Mouse (Mus musculus) stomach, postnatal 0 days (tissue): ENCODE data around the gene Ttc16.

Experiments used
- CTCF ChIP-seq: IDR thresholded peaks from 2 replicates; pipeline ENCODE4 v1.5.1; 2016; ENCODE audit warnings: antibody characterized with exemption, low read depth, mild to moderate bottlenecking, moderate library complexity
- EP300 ChIP-seq: optimal IDR thresholded peaks from 2 replicates; pipeline ENCODE3; 2016; ENCODE audit warnings: antibody characterized with exemption

- TF ChIP-seq CTCF (no peak), EP300 (no peak)
Measured at GRCm38 (mm10) chr2:32736306-32736829, 39.1 kb downstream of the Ttc16 start.
